Mouse (Mus musculus) urinary bladder, postnatal 4 days (tissue): ENCODE results near the gene C330007P06Rik.
A peak's percentile ranks its signal among the peaks of the same experiment; 100 is the strongest.
"Not testable (repeated sequence)": the region's sequence is repeated elsewhere in the genome, so short reads cannot be mapped to it uniquely, and the experiment has no call there.

Source experiments
- DNase-seq, 2 experiments: peaks; one replicate each; pipeline ENCODE4 v3.0.0; 2021 to 2022; ENCODE audit warnings: low spot score in 2 of 2

C330007P06Rik gene

GRCm38 (mm10) chrX:36873765-36874164, at the start of gene C330007P06Rik, which contains the start of gene Ube2a:
C330007P06Rik (minus strand) TSS chrX:36874111.
Ube2a (plus strand) TSS chrX:36873900.
- no peak for DNase-seq

GRCm38 (mm10) chrX:36921346-36921745, 47.4 kb upstream of the C330007P06Rik start:
- no peak for DNase-seq

- DNase-seq, result no peak
These were observed 43.8 kb upstream of the C330007P06Rik start for GRCm38 (mm10) chrX:36917749-36918148.

- DNase-seq, result no peak
These were observed 37.4 kb upstream of the C330007P06Rik start for GRCm38 (mm10) chrX:36911343-36911742.

- DNase-seq, result no peak
These were observed 32.6 kb upstream of the C330007P06Rik start for GRCm38 (mm10) chrX:36906539-36906938.

- DNase-seq, result peak; percentile 84 to 87
These were observed 29.3 kb upstream of the C330007P06Rik start for GRCm38 (mm10) chrX:36903115-36903768.

GRCm38 (mm10) chrX:36902321-36903114, 28.6 kb upstream of the C330007P06Rik start, which contains the start of gene Nkrf:
Nkrf (minus strand) TSS chrX:36902899.
- DNase-seq, result peak in 1 of 2 experiments; percentile 16

GRCm38 (mm10) chrX:36901655-36902054, 27.7 kb upstream of the C330007P06Rik start:
- no peak for DNase-seq

- not testable (repeated sequence) for DNase-seq
These were observed 25.0 kb upstream of the C330007P06Rik start for GRCm38 (mm10) chrX:36898931-36899330.

- DNase-seq, result no peak
These were observed 10.8 kb upstream of the C330007P06Rik start for GRCm38 (mm10) chrX:36884719-36885118.

- no peak for DNase-seq
These were observed 805 bp upstream of the C330007P06Rik start for GRCm38 (mm10) chrX:36874704-36875128.

GRCm38 (mm10) chrX:36874178-36874696, 326 bp upstream of the C330007P06Rik start:
- peak; percentile 78 to 87 for DNase-seq

- no peak for DNase-seq
These were observed 3.5 kb downstream of the C330007P06Rik start for GRCm38 (mm10) chrX:36870372-36870771.

- DNase-seq, result no peak
These were observed 9.1 kb downstream of the C330007P06Rik start for GRCm38 (mm10) chrX:36864609-36865328.

GRCm38 (mm10) chrX:36863766-36864608, 9.9 kb downstream of the C330007P06Rik start:
- DNase-seq, result peak; percentile 69 to 82

GRCm38 (mm10) chrX:36852631-36853030, 21.3 kb downstream of the C330007P06Rik start:
- DNase-seq, result no peak

- no peak for DNase-seq
These were observed 26.8 kb downstream of the C330007P06Rik start for GRCm38 (mm10) chrX:36847152-36847551.

GRCm38 (mm10) chrX:36843346-36843990, 30.4 kb downstream of the C330007P06Rik start:
- DNase-seq, result no peak

GRCm38 (mm10) chrX:36841698-36842097, 32.2 kb downstream of the C330007P06Rik start:
- no peak for DNase-seq

- no peak for DNase-seq
These were observed 34.5 kb downstream of the C330007P06Rik start for GRCm38 (mm10) chrX:36839391-36839790.
